Mouse (Mus musculus): Measurements from ENCODE around the gene Myo1a.

- TF ChIP-seq CTCF (IDR thresholded peaks at IDR 0.05; ENCODE audit: control insufficient read depth, insufficient read depth, insufficient read length) = no peak
- no peak for TF ChIP-seq MAX (IDR thresholded peaks at IDR 0.05)
- no peak for TF ChIP-seq MYOG (IDR thresholded peaks at IDR 0.05; ENCODE audit: control insufficient read depth, extremely low read depth, insufficient read length)
- no peak for TF ChIP-seq FOSL1 (IDR thresholded peaks at IDR 0.05; ENCODE audit: insufficient read depth, low read length, poor library complexity, severe bottlenecking)
- TF ChIP-seq MYOD1 (IDR thresholded peaks at IDR 0.05; ENCODE audit: control insufficient read depth, insufficient read length, low read depth) = no peak
- no peak for TF ChIP-seq USF1 (IDR thresholded peaks at IDR 0.05; ENCODE audit: low read depth)
- no peak for TF ChIP-seq CEBPB (IDR thresholded peaks at IDR 0.05; ENCODE audit: low read depth)
Observed at GRCm38 (mm10) chr10:127659551-127659950, 45.4 kb upstream of the Myo1a start.

All from C2C12 (cell line).